Mouse (Mus musculus): ENCODE data around the gene Klk11. TPM values are rescaled to one million over a fixed set of nuclear protein-coding genes. Genes with fewer than 3 reads are reported as not detected.

Klk11 gene
- polyA plus RNA-seq, 1 experiment from 2014 or later: not detected

DNA sequence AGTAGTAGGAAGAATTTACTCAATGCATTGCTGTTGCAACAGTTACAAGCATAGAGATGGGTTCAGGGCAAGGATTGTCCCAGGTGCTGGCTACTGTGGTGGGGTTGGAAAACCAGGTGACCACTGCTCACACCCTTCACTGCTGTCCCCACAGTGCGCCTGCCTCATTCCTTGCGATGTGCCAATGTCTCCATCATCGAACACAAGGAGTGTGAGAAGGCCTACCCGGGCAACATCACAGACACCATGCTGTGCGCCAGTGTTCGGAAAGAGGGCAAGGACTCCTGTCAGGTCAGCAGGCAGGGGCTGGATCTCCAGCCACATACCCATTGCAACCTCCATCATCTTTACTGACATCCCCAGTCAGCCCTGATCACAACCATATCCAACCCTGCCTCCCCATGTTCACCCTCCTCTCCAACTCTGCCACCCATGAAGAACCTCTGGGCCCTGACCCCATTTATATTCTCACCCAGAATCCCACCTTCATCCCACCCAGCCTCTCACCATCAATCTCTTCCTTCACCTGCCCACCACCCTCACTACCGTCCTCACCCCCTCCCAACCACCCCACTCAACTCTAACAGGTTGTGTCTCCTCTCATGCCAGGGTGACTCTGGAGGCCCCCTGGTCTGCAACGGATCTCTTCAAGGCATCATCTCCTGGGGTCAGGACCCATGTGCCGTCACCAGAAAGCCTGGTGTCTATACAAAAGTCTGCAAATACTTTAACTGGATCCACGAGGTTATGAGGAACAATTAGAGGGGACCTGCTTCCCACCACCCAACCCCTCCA, 4.0 kb downstream of the Klk11 start:
- Histone ChIP-seq H3K9me3 (no peaks in the 10 kb centered on the region), H3K27ac (no peak overlapping the region), H3K4me3 (no peak overlapping the region), H3K36me3 (no peaks in the 10 kb centered on the region), H3K27me3 (ENCODE audit: insufficient read depth, poor library complexity, severe bottlenecking) (peaks cover 14% of the 10 kb centered on the region), H3K4me1 (replicated peaks) (peaks cover 26% of the 10 kb centered on the region)
- 89% methylated on average over 10 of the region's 10 CpGs for WGBS
- no peak for DNase-seq (ENCODE audit: low spot score)

DNA sequence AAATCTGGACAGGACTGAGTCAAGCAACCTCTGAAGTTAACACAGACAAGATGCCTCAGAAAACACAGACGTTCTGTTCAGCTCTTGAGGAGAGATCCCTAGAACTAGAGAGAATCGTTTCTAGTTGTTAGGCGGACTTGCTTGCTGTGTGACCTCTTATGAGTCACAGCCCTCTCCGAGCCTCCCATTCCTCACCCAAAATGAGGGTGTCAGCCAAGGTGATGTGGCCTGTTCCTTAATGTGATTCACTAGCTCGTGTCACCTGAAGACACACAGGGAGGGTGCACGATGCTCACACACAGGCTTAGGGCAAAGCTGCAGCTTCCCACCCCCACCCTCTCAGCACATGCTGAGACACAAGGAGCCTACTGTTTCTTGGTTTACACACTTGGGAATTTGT, 5.8 kb downstream of the Klk11 start:
- Histone ChIP-seq H3K4me3 (no peak overlapping the region), H3K27me3 (ENCODE audit: insufficient read depth, poor library complexity, severe bottlenecking) (peaks cover 23% of the 10 kb centered on the region), H3K9me3 (no peaks in the 10 kb centered on the region), H3K36me3 (no peaks in the 10 kb centered on the region), H3K27ac (no peak overlapping the region), H3K4me1 (replicated peaks) (peaks cover 14% of the 10 kb centered on the region)
- WGBS: 74% methylated on average over 6 of the region's 6 CpGs
- DNase-seq (ENCODE audit: low spot score): no peak

- Histone ChIP-seq H3K27me3 (ENCODE audit: insufficient read depth, poor library complexity, severe bottlenecking) (peaks cover 23% of the 10 kb centered on the region), H3K4me3 (no peak within 1 kb of the TSS), H3K9me3 (no peaks in the 10 kb centered on the region), H3K27ac (no peak within 1 kb of the TSS), H3K36me3 (no peaks in the 10 kb centered on the region), H3K4me1 (replicated peaks) (peaks cover 9% of the 10 kb centered on the region)
- DNase-seq (ENCODE audit: low spot score): no peak
- 40% methylated on average over 5 of the region's 5 CpGs for WGBS
Measured at GRCm38 (mm10) chr7:43780746-43781145, 6.3 kb downstream of the Klk11 start, which contains the start of gene Klk10. Klk10 (plus strand) TSS chr7:43781035.

DNA sequence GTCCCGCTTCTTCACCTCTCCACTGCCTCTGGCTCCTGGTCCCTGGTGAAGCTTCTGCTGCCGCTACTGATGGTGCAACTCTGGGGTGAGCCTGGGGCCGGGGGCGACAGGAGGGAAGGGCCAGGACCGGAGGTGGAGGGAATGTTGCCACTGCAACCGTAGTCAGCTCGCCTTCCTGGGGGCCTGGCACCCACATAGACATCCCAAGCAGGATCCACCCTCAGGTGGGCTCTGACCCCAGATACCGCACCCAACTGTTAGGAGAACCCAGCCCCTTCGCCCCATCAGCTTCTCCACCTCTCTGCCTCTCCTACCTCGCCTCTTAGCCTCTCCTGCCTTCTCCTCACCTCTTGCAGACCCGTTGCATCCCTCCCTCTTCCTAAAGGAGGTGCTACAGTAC, 7.1 kb downstream of the Klk11 start:
- peaks cover 23% of the 10 kb centered on the region for H3K27me3 ChIP-seq (ENCODE audit: insufficient read depth, poor library complexity, severe bottlenecking)
- 93% methylated on average over 11 of the region's 11 CpGs for WGBS
- no peak overlapping the region for H3K27ac ChIP-seq
- H3K9me3 ChIP-seq: no peaks in the 10 kb centered on the region
- H3K4me1 ChIP-seq (replicated peaks): peaks cover 7% of the 10 kb centered on the region
- DNase-seq (ENCODE audit: low spot score): no peak
- H3K4me3 ChIP-seq: no peak overlapping the region
- no peaks in the 10 kb centered on the region for H3K36me3 ChIP-seq

GRCm38 (mm10) chr7:43782275-43783265, 8.2 kb downstream of the Klk11 start:
- no peaks in the 10 kb centered on the region for H3K36me3 ChIP-seq
- H3K27me3 ChIP-seq (ENCODE audit: insufficient read depth, poor library complexity, severe bottlenecking): peaks cover 20% of the 10 kb centered on the region
- WGBS: 8% methylated on average over 36 of the region's 36 CpGs
- peak overlapping the region; percentile 47 for H3K4me3 ChIP-seq
- H3K4me1 ChIP-seq (replicated peaks): peaks cover 7% of the 10 kb centered on the region
- H3K27ac ChIP-seq: peak overlapping the region; percentile 74
- DNase-seq (ENCODE audit: low spot score): peak; percentile 88
- H3K9me3 ChIP-seq: no peaks in the 10 kb centered on the region

DNA sequence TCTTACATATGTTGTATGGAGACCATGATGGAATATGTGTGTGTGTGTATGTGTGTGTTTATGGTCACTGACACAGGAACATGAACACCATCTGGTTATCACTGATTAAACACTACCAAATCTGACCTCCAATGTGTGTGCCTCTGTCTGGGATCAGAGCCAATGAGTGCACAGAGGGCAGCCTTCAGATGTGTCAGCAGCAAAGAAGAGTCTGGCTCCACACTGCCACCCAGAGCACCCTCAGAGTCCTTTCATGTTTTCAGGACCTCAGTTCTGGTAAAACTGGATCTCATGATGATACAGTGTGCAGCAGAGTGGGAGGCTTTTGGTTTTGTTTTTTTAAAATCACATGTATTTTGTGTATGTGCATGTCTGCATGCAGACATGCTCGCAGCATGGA, 10.9 kb downstream of the Klk11 start:
- H3K4me3 ChIP-seq: no peak overlapping the region
- H3K9me3 ChIP-seq: no peaks in the 10 kb centered on the region
- H3K27ac ChIP-seq: no peak overlapping the region
- H3K4me1 ChIP-seq (replicated peaks): peaks cover 7% of the 10 kb centered on the region
- no peak for DNase-seq (ENCODE audit: low spot score)
- no peaks in the 10 kb centered on the region for H3K36me3 ChIP-seq
- H3K27me3 ChIP-seq (ENCODE audit: insufficient read depth, poor library complexity, severe bottlenecking): peaks cover 20% of the 10 kb centered on the region
- WGBS: 83% methylated on average over 1 of the region's 1 CpGs

GRCm38 (mm10) chr7:43788096-43788495, 13.7 kb downstream of the Klk11 start:
- DNase-seq (ENCODE audit: low spot score): no peak
- WGBS: 78% methylated on average over 3 of the region's 3 CpGs
- peaks cover 11% of the 10 kb centered on the region for H3K27me3 ChIP-seq (ENCODE audit: insufficient read depth, poor library complexity, severe bottlenecking)
- H3K27ac ChIP-seq: no peak overlapping the region
- H3K36me3 ChIP-seq: no peaks in the 10 kb centered on the region
- no peaks in the 10 kb centered on the region for H3K9me3 ChIP-seq
- no peaks in the 10 kb centered on the region; the same call in 1 of the 2 replicates for H3K4me1 ChIP-seq (replicated peaks)
- H3K4me3 ChIP-seq: no peak overlapping the region

DNA sequence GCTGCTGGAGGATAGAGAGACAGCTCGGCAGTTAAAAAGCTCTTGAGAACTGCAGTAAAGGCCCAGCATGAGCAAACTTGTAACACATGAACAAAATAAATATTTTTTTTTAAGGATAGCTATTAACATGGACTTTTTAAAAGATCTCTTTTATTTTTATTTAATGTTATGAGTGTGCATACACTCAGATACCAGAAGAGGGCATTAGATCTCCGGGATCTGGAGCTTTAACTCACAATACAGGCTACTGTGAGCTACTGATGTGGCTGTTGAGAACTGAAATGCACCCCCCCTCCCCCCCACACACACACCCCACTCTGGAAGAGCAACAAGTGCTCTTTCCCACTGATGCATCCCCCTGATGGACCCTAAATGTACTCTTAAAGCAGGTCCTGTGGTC, 14.9 kb downstream of the Klk11 start:
- Histone ChIP-seq H3K4me1 (replicated peaks) (no peaks in the 10 kb centered on the region; the same call in 1 of the 2 replicates), H3K36me3 (no peaks in the 10 kb centered on the region), H3K4me3 (no peak overlapping the region), H3K9me3 (no peaks in the 10 kb centered on the region), H3K27me3 (ENCODE audit: insufficient read depth, poor library complexity, severe bottlenecking) (no peaks in the 10 kb centered on the region; the same call in 1 of the 2 replicates), H3K27ac (no peak overlapping the region)
- no peak for DNase-seq (ENCODE audit: low spot score)
- WGBS: 84% methylated on average over 2 of the region's 2 CpGs

DNA sequence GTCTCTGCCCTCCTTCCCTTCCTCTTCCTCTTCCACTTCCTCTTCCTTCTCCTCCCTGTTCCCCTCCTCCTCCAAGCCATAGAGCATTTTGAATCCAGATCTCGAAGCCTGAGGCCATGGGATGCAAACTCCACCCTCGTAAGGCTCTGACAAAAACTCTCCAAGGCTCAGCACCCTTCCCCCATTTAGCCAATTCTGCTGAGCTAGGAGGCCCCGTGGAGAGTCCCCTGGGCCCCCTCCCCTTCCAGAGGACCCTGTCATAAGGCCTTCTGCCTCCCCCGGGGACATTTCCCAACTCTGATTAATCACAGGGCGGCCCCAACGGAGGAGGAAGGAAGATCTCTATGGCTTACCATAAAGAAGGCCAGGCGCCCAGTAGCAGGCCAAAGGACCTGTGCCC, 17.2 kb downstream of the Klk11 start, which contains the start of gene Klk9:
Klk9 (plus strand) TSS at position 301 of the 400 bp plus-strand sequence.
- Histone ChIP-seq H3K27ac (no peak within 1 kb of the TSS), H3K9me3 (no peaks in the 10 kb centered on the region), H3K4me1 (replicated peaks) (peaks cover 12% of the 10 kb centered on the region), H3K4me3 (no peak within 1 kb of the TSS), H3K27me3 (ENCODE audit: insufficient read depth, poor library complexity, severe bottlenecking) (peaks cover 19% of the 10 kb centered on the region), H3K36me3 (no peaks in the 10 kb centered on the region)
- WGBS: 82% methylated on average over 7 of the region's 7 CpGs
- no peak for DNase-seq (ENCODE audit: low spot score)

- H3K9me3 ChIP-seq: no peaks in the 10 kb centered on the region
- no peak overlapping the region for H3K27ac ChIP-seq
- DNase-seq (ENCODE audit: low spot score): no peak
- H3K4me1 ChIP-seq (replicated peaks): peaks cover 26% of the 10 kb centered on the region
- H3K27me3 ChIP-seq (ENCODE audit: insufficient read depth, poor library complexity, severe bottlenecking): peaks cover 40% of the 10 kb centered on the region
- H3K4me3 ChIP-seq: peak overlapping the region; percentile 55
- H3K36me3 ChIP-seq: no peaks in the 10 kb centered on the region
- 11% methylated on average over 8 of the region's 8 CpGs for WGBS
Measured at GRCm38 (mm10) chr7:43796355-43796754, 22.0 kb downstream of the Klk11 start.

- no peak within 1 kb of the TSS for H3K27ac ChIP-seq
Measured at GRCm38 (mm10) chr7:43797333-43797769, 22.9 kb downstream of the Klk11 start, which contains the start of gene Klk8. Klk8 (plus strand) TSS chr7:43797577.

DNA sequence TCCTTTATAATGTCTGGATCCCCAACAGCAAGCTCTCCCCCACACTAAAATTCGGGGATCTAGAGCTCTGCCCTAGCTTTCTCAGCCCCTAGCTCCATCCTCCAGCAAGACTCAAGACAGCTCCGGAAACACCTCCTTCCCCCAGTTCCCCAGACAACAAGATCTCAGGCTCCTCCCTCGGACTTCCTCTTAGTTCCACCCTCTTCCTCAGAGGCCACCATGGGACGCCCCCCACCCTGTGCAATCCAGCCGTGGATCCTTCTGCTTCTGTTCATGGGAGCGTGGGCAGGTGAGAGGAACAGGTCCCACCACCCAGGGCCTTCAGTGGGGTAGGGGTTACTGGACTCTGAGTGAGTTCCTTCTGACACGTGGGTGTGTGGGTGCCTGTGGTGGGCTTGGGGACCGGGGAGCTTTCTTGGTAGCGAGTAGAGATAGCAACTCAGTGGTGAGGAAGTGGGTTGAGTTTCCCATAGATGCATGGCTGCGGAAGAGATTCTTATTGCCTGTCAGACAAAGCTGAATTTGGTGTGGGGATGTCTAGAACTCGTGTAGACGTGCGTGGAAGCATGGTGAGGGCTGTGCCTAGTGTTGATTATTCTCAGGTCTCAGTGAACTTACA, 23.5 kb downstream of the Klk11 start:
- no peak for DNase-seq (ENCODE audit: low spot score)
- Histone ChIP-seq H3K27me3 (ENCODE audit: insufficient read depth, poor library complexity, severe bottlenecking) (peaks cover 40% of the 10 kb centered on the region), H3K27ac (no peak overlapping the region), H3K9me3 (no peaks in the 10 kb centered on the region), H3K4me3 (peak overlapping the region; percentile 55), H3K4me1 (replicated peaks) (peaks cover 26% of the 10 kb centered on the region), H3K36me3 (no peaks in the 10 kb centered on the region)
- WGBS: 40% methylated on average over 13 of the region's 13 CpGs

More at GRCm38 (mm10) chr7:43797333-43797769, 22.9 kb downstream of the Klk11 start, which contains the start of gene Klk8:
- Histone ChIP-seq H3K4me1 (replicated peaks) (peaks cover 26% of the 10 kb centered on the region), H3K4me3 (peak within 1 kb of the TSS; percentile 55), H3K9me3 (no peaks in the 10 kb centered on the region), H3K36me3 (no peaks in the 10 kb centered on the region), H3K27me3 (ENCODE audit: insufficient read depth, poor library complexity, severe bottlenecking) (peaks cover 40% of the 10 kb centered on the region)
- under 1% methylated on average over 28 of the region's 28 CpGs for WGBS
- DNase-seq (ENCODE audit: low spot score): peak; percentile 34

All from hindbrain, embryonic 10.5 days (tissue).